Mouse (Mus musculus) stomach, embryonic 16.5 days (tissue): ENCODE data around the gene Spns3. TPM values are rescaled to one million over a fixed set of nuclear protein-coding genes. Genes with fewer than 3 reads are reported as not detected.
"Not testable (repeated sequence)": the region's sequence is repeated elsewhere in the genome, so short reads cannot be mapped to it uniquely, and the experiment has no call there.

Source experiments
- ATAC-seq: fragments of 200-750 bp; cut with Nextera tagmentation; 2 replicates; pipeline ENCODE4 v1.8.0; 2017; ENCODE audit warnings: moderate number of reproducible peaks, moderate TSS enrichment; ENCODE audit not compliant: insufficient read depth, low FRiP score
- H3K27ac ChIP-seq: fragments of 300-500 bp; sonication (generic); 2 replicates; pipeline ENCODE4 v1.5.1; 2014; ENCODE audit warnings: low read length
- H3K27me3 ChIP-seq: fragments of 300-500 bp; sonication (generic); 2 replicates; pipeline ENCODE4 v1.6.1; 2014; ENCODE audit warnings: low read length, control low read depth, mixed read lengths; ENCODE audit not compliant: control insufficient read depth, insufficient read depth
- H3K36me3 ChIP-seq: fragments of 300-500 bp; sonication (generic); 2 replicates; pipeline ENCODE4 v1.6.1; 2014; ENCODE audit warnings: low read length; ENCODE audit not compliant: control insufficient read depth, insufficient read depth
- H3K4me1 ChIP-seq: fragments of 300-500 bp; sonication (generic); 2 replicates; pipeline ENCODE4 v1.6.1; 2014; ENCODE audit warnings: low read length, control low read depth, mixed read lengths; ENCODE audit not compliant: control insufficient read depth, insufficient read depth
- H3K4me2 ChIP-seq: fragments of 300-500 bp; sonication (generic); 2 replicates; pipeline ENCODE4 v1.6.1; 2014; ENCODE audit warnings: low read depth, low read length, mixed read lengths
- H3K4me3 ChIP-seq: fragments of 300-500 bp; sonication (generic); replicated peaks from 2 replicates; pipeline ENCODE4 v1.5.1; 2014; ENCODE audit warnings: mild to moderate bottlenecking, low read length
- H3K9ac ChIP-seq: fragments of 300-500 bp; sonication (generic); 2 replicates; pipeline ENCODE4 v1.6.1; 2014; ENCODE audit warnings: low read length
- H3K9me3 ChIP-seq: fragments of 300-500 bp; sonication (generic); replicated peaks from 2 replicates; pipeline ENCODE4 v1.6.1; 2016; ENCODE audit warnings: low read length, control low read depth; ENCODE audit not compliant: control insufficient read depth
- WGBS: fragments of 180-500 bp; shearing (Covaris S2); extraction: QIAGEN DNeasy Blood & Tissue Kit; methylation state at CpG from one replicate; pipeline ENCODE4 v1.1.7; 2014; 5-methylcytosine and 5-hydroxymethylcytosine counted together
- polyA plus RNA-seq: library from polyadenylated mRNA; unstranded; fragments of >200 nt; fragmentation: Nextera tagmentation; extraction: Ambion mirVana; gene quantifications from 2 replicates; pipeline ENCODE4 v1.2.1, GENCODE M21; 2015

Spns3 gene
- polyA plus RNA-seq, 1 experiment from 2014 or later = 1.3 TPM

GRCm38 (mm10) chr11:72564232-72564807 is 14.0 kb upstream of the Spns3 start:
- no peaks in the 10 kb centered on the region for H3K27me3 ChIP-seq
- no peaks in the 10 kb centered on the region for H3K9me3 ChIP-seq
- H3K4me3 ChIP-seq = no peak overlapping the region
- no peak overlapping the region for H3K9ac ChIP-seq
- no peak overlapping the region for H3K27ac ChIP-seq
- no peaks in the 10 kb centered on the region for H3K4me1 ChIP-seq
- 23% methylated on average over 6 of the region's 6 CpGs for whole genome bisulfite sequencing
- H3K36me3 ChIP-seq = no peaks in the 10 kb centered on the region
- no peak overlapping the region for H3K4me2 ChIP-seq
- ATAC-seq = no peak

- Histone ChIP-seq H3K9ac (no peak overlapping the region), H3K9me3 (no peaks in the 10 kb centered on the region), H3K4me3 (no peak overlapping the region), H3K36me3 (no peaks in the 10 kb centered on the region), H3K4me1 (no peaks in the 10 kb centered on the region), H3K4me2 (no peak overlapping the region), H3K27me3 (no peaks in the 10 kb centered on the region), H3K27ac (no peak overlapping the region)
- WGBS = 64% methylated on average over 3 of the region's 3 CpGs
- ATAC-seq = no peak
Observed at GRCm38 (mm10) chr11:72560661-72561060, 10.4 kb upstream of the Spns3 start.

- no peaks in the 10 kb centered on the region for H3K4me1 ChIP-seq
- H3K4me2 ChIP-seq = no peak overlapping the region
- no peaks in the 10 kb centered on the region for H3K36me3 ChIP-seq
- H3K9ac ChIP-seq = no peak overlapping the region
- no peak overlapping the region for H3K27ac ChIP-seq
- no peaks in the 10 kb centered on the region for H3K9me3 ChIP-seq
- no peak for ATAC-seq
- no peaks in the 10 kb centered on the region for H3K27me3 ChIP-seq
- no peak overlapping the region for H3K4me3 ChIP-seq
- 67% methylated on average over 5 of the region's 5 CpGs for WGBS
Observed at GRCm38 (mm10) chr11:72558155-72558554, 7.8 kb upstream of the Spns3 start.

- no peaks in the 10 kb centered on the region for H3K27me3 ChIP-seq
- no peaks in the 10 kb centered on the region for H3K36me3 ChIP-seq
- no peak overlapping the region for H3K4me3 ChIP-seq
- H3K27ac ChIP-seq = no peak overlapping the region
- no peaks in the 10 kb centered on the region for H3K4me1 ChIP-seq
- no peak overlapping the region for H3K9ac ChIP-seq
- no peak for ATAC-seq
- WGBS = 72% methylated on average over 2 of the region's 2 CpGs
- no peak overlapping the region for H3K4me2 ChIP-seq
- H3K9me3 ChIP-seq = no peaks in the 10 kb centered on the region
Observed at GRCm38 (mm10) chr11:72556953-72557352, 6.6 kb upstream of the Spns3 start.

DNA sequence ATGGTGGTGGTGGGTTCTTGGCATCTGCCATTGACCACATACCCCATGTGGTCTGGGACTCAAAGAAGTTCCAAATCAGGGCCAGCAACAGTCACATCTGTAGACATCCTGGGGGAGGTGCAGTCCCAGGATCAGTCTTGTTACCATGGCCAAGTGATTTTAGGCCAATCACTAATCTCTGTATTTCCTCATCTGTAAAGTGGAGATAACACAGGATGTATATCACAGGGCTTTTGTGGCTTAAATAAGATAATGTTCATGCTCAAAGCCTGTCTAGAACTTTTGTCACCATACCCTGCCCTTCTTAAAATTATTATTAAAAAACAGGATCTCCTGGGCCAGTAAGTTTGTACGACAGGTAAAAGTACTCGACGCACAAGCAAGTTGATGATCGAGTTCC is 6.2 kb upstream of the Spns3 start:
- no peaks in the 10 kb centered on the region for H3K36me3 ChIP-seq
- H3K9me3 ChIP-seq = no peaks in the 10 kb centered on the region
- no peaks in the 10 kb centered on the region for H3K27me3 ChIP-seq
- H3K4me1 ChIP-seq = no peaks in the 10 kb centered on the region
- H3K9ac ChIP-seq = no peak overlapping the region
- H3K4me2 ChIP-seq = no peak overlapping the region
- H3K4me3 ChIP-seq = no peak overlapping the region
- WGBS = 94% methylated on average over 4 of the region's 4 CpGs
- H3K27ac ChIP-seq = no peak overlapping the region
- no peak for ATAC-seq

GRCm38 (mm10) chr11:72551531-72552105 is 1.3 kb upstream of the Spns3 start:
- ATAC-seq = no peak
- H3K4me1 ChIP-seq = no peaks in the 10 kb centered on the region
- no peaks in the 10 kb centered on the region for H3K9me3 ChIP-seq
- H3K27ac ChIP-seq = no peak overlapping the region
- H3K4me2 ChIP-seq = no peak overlapping the region
- H3K27me3 ChIP-seq = no peaks in the 10 kb centered on the region
- H3K9ac ChIP-seq = no peak overlapping the region
- no peaks in the 10 kb centered on the region for H3K36me3 ChIP-seq
- 46% methylated on average over 7 of the region's 7 CpGs for WGBS
- H3K4me3 ChIP-seq = no peak overlapping the region

- Histone ChIP-seq H3K9ac (no peak overlapping the region), H3K9me3 (no peaks in the 10 kb centered on the region), H3K4me3 (no peak overlapping the region), H3K36me3 (no peaks in the 10 kb centered on the region), H3K27ac (no peak overlapping the region), H3K4me1 (no peaks in the 10 kb centered on the region), H3K4me2 (no peak overlapping the region), H3K27me3 (no peaks in the 10 kb centered on the region)
- ATAC-seq = no peak
- WGBS = 63% methylated on average over 3 of the region's 3 CpGs
Observed at GRCm38 (mm10) chr11:72547181-72547580, 3.1 kb downstream of the Spns3 start.

DNA sequence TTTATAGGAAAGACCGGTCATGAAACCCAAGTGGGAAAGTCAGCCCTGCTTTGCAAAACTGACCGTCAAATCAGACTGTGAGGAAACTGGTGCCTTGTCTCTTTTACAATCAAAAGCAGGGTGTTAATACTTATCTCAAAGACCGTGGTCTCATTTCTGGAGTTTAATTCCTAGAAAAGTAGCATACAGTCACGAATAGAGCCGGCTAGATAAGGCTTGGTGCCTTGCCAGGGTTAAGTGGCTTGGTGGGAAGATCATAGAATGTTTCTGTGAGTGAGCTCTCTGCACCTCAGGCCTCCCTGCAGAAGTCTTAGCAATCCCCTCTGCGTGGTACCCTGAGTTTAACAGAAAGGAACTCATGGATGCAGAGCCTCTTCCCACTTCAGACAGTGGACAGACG is 5.6 kb downstream of the Spns3 start:
- no peak overlapping the region for H3K27ac ChIP-seq
- H3K36me3 ChIP-seq = no peaks in the 10 kb centered on the region
- H3K27me3 ChIP-seq = no peaks in the 10 kb centered on the region
- H3K4me1 ChIP-seq = no peaks in the 10 kb centered on the region
- no peak overlapping the region for H3K4me2 ChIP-seq
- no peak for ATAC-seq
- H3K4me3 ChIP-seq = no peak overlapping the region
- H3K9me3 ChIP-seq = no peaks in the 10 kb centered on the region
- no peak overlapping the region for H3K9ac ChIP-seq
- 49% methylated on average over 7 of the region's 7 CpGs for WGBS

GRCm38 (mm10) chr11:72543692-72544091 is 6.6 kb downstream of the Spns3 start:
- not testable (repeated sequence) for ATAC-seq, H3K27me3 ChIP-seq, H3K9me3 ChIP-seq, H3K27ac ChIP-seq, H3K9ac ChIP-seq, H3K4me1 ChIP-seq, H3K4me2 ChIP-seq, H3K36me3 ChIP-seq, H3K4me3 ChIP-seq
- 97% methylated on average over 1 of the region's 1 CpGs for WGBS
